8 mouse cellular contexts compared by ENCODE assay signal in genomic region chr4:153417164-153417896, GRCm38 (mm10).
DNase-seq lines count a peak whose midpoint lies in the region; ATAC-seq and TF ChIP-seq lines count a peak whose summit lies in the region.

No protein-coding gene starts in this region.

- H3K4me2 ChIP-seq in heart, embryonic 12.5 days, result peak overlapping the region; percentile 72
- H3K4me2 ChIP-seq in forebrain, embryonic 13.5 days, result peak overlapping the region; percentile 53

- no peaks in the 10 kb centered on the region for H3K36me3 ChIP-seq in heart, embryonic 12.5 days
- no peaks in the 10 kb centered on the region for H3K36me3 ChIP-seq in ES-E14 (ENCODE audit: control insufficient read depth, insufficient read depth, low read length, poor library complexity, severe bottlenecking)
- H3K36me3 ChIP-seq in forebrain, embryonic 13.5 days (ENCODE audit: poor library complexity, severe bottlenecking), result no peaks in the 10 kb centered on the region

- peaks cover 31% of the 10 kb centered on the region for H3K27me3 ChIP-seq in heart, embryonic 12.5 days (replicated peaks)
- H3K27me3 ChIP-seq in forebrain, embryonic 13.5 days, result 0 out of 2 replicates have a peak, but pooled peaks cover 7% of the 10 kb centered on the region

- 2% methylated on average over 22 of the region's 23 CpGs for WGBS in heart, embryonic 12.5 days
- WGBS in forebrain, embryonic 13.5 days, result 7% methylated on average over 23 of the region's 23 CpGs

- H3K27ac ChIP-seq in heart, embryonic 12.5 days (ENCODE audit: poor library complexity, severe bottlenecking), result no peak overlapping the region
- no peak overlapping the region for H3K27ac ChIP-seq in ES-E14 (ENCODE audit: insufficient read depth, low read depth, low read length, poor library complexity, severe bottlenecking)
- H3K27ac ChIP-seq in forebrain, embryonic 13.5 days, result no peak overlapping the region

- no peak for DNase-seq in heart, adult 11 months
- no peak for DNase-seq in ES-E14 (ENCODE audit: low read depth, low spot score)
- peak; percentile 48 for DNase-seq in mesoderm, embryonic 11.5 days (ENCODE audit: low read depth, low spot score)
- no peak for DNase-seq in layer of hippocampus, postnatal 14 days (ENCODE audit: low spot score in 2 of 2)
- DNase-seq in urinary bladder, postnatal 14 days (ENCODE audit: low spot score), result no peak
- no peak for DNase-seq in cerebellum, postnatal 25 days

- H3K4me1 ChIP-seq in heart, embryonic 12.5 days (replicated peaks), result peaks cover 20% of the 10 kb centered on the region
- H3K4me1 ChIP-seq in ES-E14 (ENCODE audit: control insufficient read depth in 2 of 2, insufficient read depth in 2 of 2, low read length in 2 of 2, poor library complexity in 1 of 2), result peaks cover 8 to 30% of the 10 kb centered on the region in 2 experiments; a peak in 3 of 4 replicates
- peaks cover 9% of the 10 kb centered on the region for H3K4me1 ChIP-seq in forebrain, embryonic 13.5 days

- peak; percentile 61 for ATAC-seq in heart, embryonic 12.5 days (ENCODE audit: insufficient number of reproducible peaks, low FRiP score)
- peak; percentile 61; the same call in 1 of the 2 replicates for ATAC-seq in forebrain, embryonic 13.5 days

- in situ Hi-C loops in ES-E14 (cut with MboI; ENCODE audit: low sequenced_read_pairs in 2 of 2, unreplicated experiment in 2 of 2), result no loop called here

- no peaks in the 10 kb centered on the region for H3K9me3 ChIP-seq in heart, embryonic 12.5 days (replicated peaks)
- no peaks in the 10 kb centered on the region for H3K9me3 ChIP-seq in ES-E14 (ENCODE audit: control insufficient read depth, insufficient read depth, low read depth, low read length)
- H3K9me3 ChIP-seq in forebrain, embryonic 13.5 days (replicated peaks), result no peaks in the 10 kb centered on the region

- H3K4me3 ChIP-seq in heart, embryonic 12.5 days, result peak overlapping the region; percentile 40
- peak overlapping the region; percentile 30 to 60 for H3K4me3 ChIP-seq in ES-E14 (ENCODE audit: insufficient read depth in 1 of 2, low read depth in 1 of 2, low read length in 2 of 2, poor library complexity in 1 of 2, severe bottlenecking in 1 of 2)
- peak overlapping the region; percentile 22 for H3K4me3 ChIP-seq in forebrain, embryonic 13.5 days

- peak overlapping the region; percentile 42; the same call in 1 of the 2 replicates for H3K9ac ChIP-seq in heart, embryonic 12.5 days
- peak overlapping the region; percentile 20; the same call in 1 of the 2 replicates for H3K9ac ChIP-seq in ES-E14 (ENCODE audit: insufficient read depth, low read depth, low read length, poor library complexity, severe bottlenecking)
- peak overlapping the region; percentile 26; the same call in 1 of the 2 replicates for H3K9ac ChIP-seq in forebrain, embryonic 13.5 days

TF ChIP-seq in ES-E14, 5 proteins besides CTCF, POLR2A, EP300 and RAD21:
- TF ChIP-seq HCFC1 (IDR thresholded peaks at IDR 0.05; ENCODE audit: borderline replicate concordance, insufficient read depth, low read length) (no peak), ZNF384 (IDR thresholded peaks at IDR 0.05; ENCODE audit: low read depth, low read length) (no peak), ZC3H11A (IDR thresholded peaks at IDR 0.05; ENCODE audit: borderline replicate concordance, low read depth, low read length) (no peak)
